Mouse (Mus musculus) E14TG2a.4 (cell line): ENCODE measurements around the gene Setd3.

Experiments used
- H3K27me3 ChIP-seq: 2 replicates; pipeline ENCODE4 v1.6.1; 2014; ENCODE audit warnings: low read length, control low read depth; ENCODE audit not compliant: insufficient read depth
- H3K36me3 ChIP-seq: 2 replicates; pipeline ENCODE4 v1.6.1; 2014; ENCODE audit warnings: low read length, control low read depth; ENCODE audit not compliant: insufficient read depth
- H3K4me1 ChIP-seq: replicated peaks from 2 replicates; pipeline ENCODE4 v1.6.1; 2014; ENCODE audit warnings: low read depth, low read length, control low read depth
- H3K4me3 ChIP-seq: replicated peaks from 2 replicates; pipeline ENCODE4 v1.5.1; 2014; ENCODE audit warnings: mild to moderate bottlenecking, low read length
- H3K9me3 ChIP-seq: 2 replicates; pipeline ENCODE4 v1.6.1; 2014; ENCODE audit warnings: low read length, control low read depth
- CTCF ChIP-seq: conservative IDR thresholded peaks from 2 replicates; pipeline ENCODE4 v1.5.1; 2014; ENCODE audit warnings: low read length
- NANOG ChIP-seq: IDR thresholded peaks from 2 replicates; pipeline ENCODE4 v1.6.1; 2014; ENCODE audit warnings: borderline replicate concordance, low read length, mixed read lengths
- POU5F1 ChIP-seq: IDR thresholded peaks from 2 replicates; pipeline ENCODE4 v1.6.1; 2014; ENCODE audit warnings: low read length, borderline replicate concordance

Setd3 gene

DNA sequence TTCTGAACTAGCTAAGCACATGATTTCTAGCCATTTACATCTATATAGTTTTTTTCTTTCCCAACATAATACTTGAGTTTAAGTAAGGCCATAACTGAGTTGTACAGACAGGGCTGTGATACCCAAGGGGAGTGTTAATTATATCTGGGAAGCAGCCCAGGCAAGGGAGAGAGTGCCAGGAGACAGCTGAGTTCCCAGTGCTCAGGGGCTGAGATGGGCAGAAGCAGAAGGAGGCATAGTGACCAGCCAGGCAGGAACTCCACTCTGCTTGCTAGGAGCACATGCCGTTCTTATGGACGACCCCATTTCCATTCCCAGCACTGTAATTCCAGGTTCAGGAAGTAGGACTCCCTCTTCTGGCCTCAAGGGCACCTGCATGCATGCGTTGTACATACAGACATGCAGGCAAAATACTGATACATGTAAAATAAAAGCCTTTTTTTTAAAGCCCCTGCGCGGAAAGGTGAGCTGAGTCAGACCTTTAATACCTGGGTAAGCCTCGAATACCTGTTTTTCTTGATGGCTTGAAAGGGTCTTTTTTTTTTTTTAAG lies 8.5 kb upstream of the Setd3 start:
- Histone ChIP-seq H3K27me3 (no peaks in the 10 kb centered on the region), H3K4me3 (no peak overlapping the region), H3K36me3 (peaks cover 96% of the 10 kb centered on the region), H3K9me3 (no peaks in the 10 kb centered on the region), H3K4me1 (peaks cover 26% of the 10 kb centered on the region)
- TF ChIP-seq CTCF (peak; percentile 35), POU5F1 (no peak)

- H3K9me3 ChIP-seq: no peaks in the 10 kb centered on the region
- no peaks in the 10 kb centered on the region for H3K27me3 ChIP-seq
- peaks cover 57% of the 10 kb centered on the region for H3K36me3 ChIP-seq
- TF ChIP-seq CTCF (no peak), NANOG (no peak), POU5F1 (no peak)
- no peak overlapping the region for H3K4me3 ChIP-seq
- peaks cover 42% of the 10 kb centered on the region for H3K4me1 ChIP-seq
These were observed 2.6 kb upstream of the Setd3 start for GRCm38 (mm10) chr12:108181716-108182115.

DNA sequence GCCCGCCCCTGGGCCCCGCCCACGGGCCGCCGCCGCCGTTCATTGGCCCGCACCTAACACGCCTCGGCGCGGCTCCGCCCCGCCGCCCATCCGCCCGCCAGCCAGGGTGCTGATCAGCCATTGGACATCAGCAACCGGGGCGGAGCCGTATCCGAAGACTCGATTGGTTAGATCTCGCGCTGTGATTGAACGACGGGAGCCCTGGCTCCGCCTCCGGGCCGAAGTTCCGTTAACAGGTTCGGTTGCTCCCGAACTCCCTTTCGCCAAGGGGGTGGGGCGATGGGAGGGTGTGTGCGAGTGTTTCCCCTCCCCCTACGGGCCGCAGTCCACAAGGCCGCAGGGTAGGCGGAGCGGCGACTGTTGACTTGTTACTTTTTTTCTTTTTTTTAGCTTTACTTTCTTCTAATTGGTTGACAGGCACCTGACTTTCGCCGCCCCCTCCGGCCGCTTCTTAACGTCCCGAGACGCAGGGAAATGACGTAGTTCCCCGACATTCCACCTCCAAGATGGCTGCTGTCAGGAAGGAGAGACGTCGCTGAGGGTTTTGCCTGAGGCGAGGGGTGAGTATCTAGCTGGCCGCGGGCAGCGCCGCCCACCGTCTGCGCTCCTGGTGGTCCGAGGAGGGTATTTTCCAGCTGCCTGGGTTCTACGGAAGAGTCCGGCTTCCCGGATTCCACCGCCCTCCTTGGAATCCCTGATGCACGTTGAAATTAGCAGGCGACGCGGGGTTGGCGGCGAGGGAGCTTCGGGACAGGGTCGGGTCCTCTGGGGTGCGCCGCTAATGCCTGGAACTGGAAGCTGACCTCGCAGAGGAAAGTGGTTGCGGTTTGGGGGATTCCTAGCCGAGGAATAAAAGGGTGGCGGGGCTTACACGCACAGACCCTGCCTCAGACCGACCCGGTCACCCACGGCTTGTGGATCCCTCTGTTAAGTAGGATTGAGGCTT lies 480 bp upstream of the Setd3 start, which contains the start of gene Ccnk:
Ccnk (plus strand) TSS at position 259 of the 946 bp plus-strand sequence.
- TF ChIP-seq NANOG: no peak
- no peak for TF ChIP-seq POU5F1
- TF ChIP-seq CTCF: no peak
- Histone ChIP-seq H3K27me3 (no peaks in the 10 kb centered on the region), H3K36me3 (peaks cover 37% of the 10 kb centered on the region), H3K4me1 (peaks cover 34% of the 10 kb centered on the region), H3K9me3 (no peaks in the 10 kb centered on the region), H3K4me3 (peak within 1 kb of the TSS; percentile 100)

- Histone ChIP-seq H3K9me3 (no peaks in the 10 kb centered on the region), H3K4me1 (peaks cover 31% of the 10 kb centered on the region), H3K36me3 (peaks cover 27% of the 10 kb centered on the region), H3K27me3 (no peaks in the 10 kb centered on the region), H3K4me3 (peak overlapping the region; percentile 100)
- TF ChIP-seq NANOG (no peak), POU5F1 (no peak), CTCF (no peak)
These were observed 526 bp downstream of the Setd3 start for GRCm38 (mm10) chr12:108178331-108179245.

- Histone ChIP-seq H3K27me3 (no peaks in the 10 kb centered on the region), H3K4me3 (no peak overlapping the region), H3K36me3 (peaks cover 6% of the 10 kb centered on the region), H3K4me1 (peaks cover 28% of the 10 kb centered on the region), H3K9me3 (no peaks in the 10 kb centered on the region)
- TF ChIP-seq NANOG (no peak), POU5F1 (no peak), CTCF (no peak)
These were observed 2.7 kb downstream of the Setd3 start for GRCm38 (mm10) chr12:108176366-108176765.

DNA sequence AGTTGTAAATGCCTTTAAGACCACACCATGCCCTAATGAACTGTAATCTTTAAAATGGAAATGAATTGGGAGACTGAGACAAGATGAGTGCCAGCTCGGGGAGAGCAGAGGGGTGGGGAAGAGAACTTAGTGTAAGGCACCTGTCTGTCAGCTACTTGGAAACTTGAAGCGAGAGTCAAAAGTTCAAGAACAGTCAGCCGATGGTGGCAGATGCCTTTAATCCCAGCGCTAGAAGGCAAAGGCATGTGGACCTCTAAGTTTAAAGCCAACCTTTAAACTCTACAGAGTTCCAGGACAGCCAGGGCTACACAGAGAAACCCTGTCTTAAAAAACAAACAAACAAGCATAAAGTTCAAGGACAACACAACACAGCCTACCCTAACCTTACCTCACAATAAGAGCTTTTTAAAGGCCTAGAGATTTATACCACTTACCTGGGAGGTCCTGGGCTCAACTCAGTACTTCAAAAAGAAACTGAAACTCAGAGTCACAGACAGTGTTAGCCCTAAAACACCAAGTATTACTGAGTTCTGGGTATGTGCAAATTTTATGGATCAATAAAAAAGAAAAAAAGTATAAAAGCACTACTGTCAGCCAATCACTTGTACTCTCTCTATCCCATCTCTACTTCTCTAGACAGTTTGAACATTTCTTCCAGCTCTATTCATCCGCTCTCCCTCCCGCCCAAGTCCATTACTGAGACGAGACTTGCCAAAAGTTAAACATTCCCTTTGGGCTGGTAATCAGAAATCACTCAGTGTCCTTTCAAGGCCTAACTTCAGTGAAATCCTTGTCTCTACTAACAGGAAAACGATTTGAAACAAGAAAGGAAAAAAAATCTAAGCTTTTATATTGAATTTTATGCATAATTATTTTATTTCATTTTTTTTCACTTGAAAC lies 4.3 kb downstream of the Setd3 start:
- TF ChIP-seq POU5F1: no peak
- no peak for TF ChIP-seq CTCF
- TF ChIP-seq NANOG: no peak
- no peaks in the 10 kb centered on the region for H3K27me3 ChIP-seq
- H3K36me3 ChIP-seq: 0 out of 2 replicates have a peak, but pooled peaks cover 4% of the 10 kb centered on the region
- peaks cover 18% of the 10 kb centered on the region for H3K4me1 ChIP-seq
- no peaks in the 10 kb centered on the region for H3K9me3 ChIP-seq
- H3K4me3 ChIP-seq: no peak overlapping the region

- H3K4me1 ChIP-seq: peaks cover 12% of the 10 kb centered on the region
These were observed 6.5 kb downstream of the Setd3 start for GRCm38 (mm10) chr12:108172639-108173038.

More at GRCm38 (mm10) chr12:108172639-108173038, 6.5 kb downstream of the Setd3 start:
- 0 out of 2 replicates have a peak, but pooled peaks cover 4% of the 10 kb centered on the region for H3K36me3 ChIP-seq
- H3K4me3 ChIP-seq: no peak overlapping the region
- H3K27me3 ChIP-seq: no peaks in the 10 kb centered on the region
- H3K9me3 ChIP-seq: no peaks in the 10 kb centered on the region
- TF ChIP-seq POU5F1: no peak
